Mouse (Mus musculus): ENCODE results near the gene Kcnk7.

Gene Kcnk7

GRCm38 (mm10) chr19:5690343-5690735 lies 13.8 kb upstream of the Kcnk7 start:
- no peak for DNase-seq (ENCODE audit: low read depth, low spot score)

GRCm38 (mm10) chr19:5691601-5692000 lies 12.6 kb upstream of the Kcnk7 start:
- DNase-seq (ENCODE audit: low read depth, low spot score) = no peak

GRCm38 (mm10) chr19:5692086-5692912 lies 11.9 kb upstream of the Kcnk7 start:
- DNase-seq (ENCODE audit: low read depth, low spot score) = no peak

GRCm38 (mm10) chr19:5692913-5693396 lies 11.2 kb upstream of the Kcnk7 start:
- no peak for DNase-seq (ENCODE audit: low read depth, low spot score)

GRCm38 (mm10) chr19:5693801-5694200 lies 10.4 kb upstream of the Kcnk7 start:
- DNase-seq (ENCODE audit: low read depth, low spot score) = no peak

GRCm38 (mm10) chr19:5695849-5696462 lies 8.2 kb upstream of the Kcnk7 start:
- no peak for DNase-seq (ENCODE audit: low read depth, low spot score)

- no peak for DNase-seq (ENCODE audit: low read depth, low spot score)
Measured at GRCm38 (mm10) chr19:5704801-5705571, 819 bp downstream of the Kcnk7 start.

- no peak for DNase-seq (ENCODE audit: low read depth, low spot score)
Measured at GRCm38 (mm10) chr19:5710068-5710467, 5.9 kb downstream of the Kcnk7 start.

- DNase-seq (ENCODE audit: low read depth, low spot score) = no peak
Measured at GRCm38 (mm10) chr19:5710581-5710980, 6.4 kb downstream of the Kcnk7 start.

GRCm38 (mm10) chr19:5711218-5711617 lies 7.1 kb downstream of the Kcnk7 start:
- no peak for DNase-seq (ENCODE audit: low read depth, low spot score)

GRCm38 (mm10) chr19:5711907-5712460 lies 7.8 kb downstream of the Kcnk7 start:
- no peak for DNase-seq (ENCODE audit: low read depth, low spot score)

GRCm38 (mm10) chr19:5713255-5713654 lies 9.1 kb downstream of the Kcnk7 start:
- DNase-seq (ENCODE audit: low read depth, low spot score) = no peak

GRCm38 (mm10) chr19:5713730-5714129 lies 9.6 kb downstream of the Kcnk7 start:
- DNase-seq (ENCODE audit: low read depth, low spot score) = no peak

GRCm38 (mm10) chr19:5715793-5716688 lies 11.9 kb downstream of the Kcnk7 start:
- DNase-seq (ENCODE audit: low read depth, low spot score) = no peak

GRCm38 (mm10) chr19:5716955-5717354 lies 12.8 kb downstream of the Kcnk7 start:
- DNase-seq (ENCODE audit: low read depth, low spot score) = no peak

- no peak for DNase-seq (ENCODE audit: low read depth, low spot score)
Measured at GRCm38 (mm10) chr19:5721233-5721632, 17.1 kb downstream of the Kcnk7 start.

GRCm38 (mm10) chr19:5722848-5723425 lies 18.8 kb downstream of the Kcnk7 start:
- DNase-seq (ENCODE audit: low read depth, low spot score) = no peak

- no peak for DNase-seq (ENCODE audit: low read depth, low spot score)
Measured at GRCm38 (mm10) chr19:5723934-5724548, 19.9 kb downstream of the Kcnk7 start.

GRCm38 (mm10) chr19:5724549-5724941 lies 20.4 kb downstream of the Kcnk7 start:
- no peak for DNase-seq (ENCODE audit: low read depth, low spot score)

All from telencephalon, adult 2 months (tissue).